Mouse (Mus musculus) common myeloid progenitor, adult 5-6 weeks (primary cell): ENCODE measurements around the gene Mcoln2. TPM values are rescaled to one million over a fixed set of nuclear protein-coding genes. Genes with fewer than 3 reads are reported as not detected.
A peak's percentile ranks its signal among the peaks of the same experiment; 100 is the strongest.

Source experiments
- ATAC-seq: replicated peaks from 2 replicates; pipeline ENCODE4 v1.8.0; 2016; ENCODE audit warnings: low read depth, mild to moderate bottlenecking, moderate TSS enrichment, inconsistent platforms; ENCODE audit not compliant: poor library complexity, severe bottlenecking
- total RNA-seq: library from RNA; stranded (forward); fragments of 200-1000, 187-1606 nt; gene quantifications from 2 replicates; pipeline ENCODE4 v1.2.3, GENCODE M21; 2017

Gene Mcoln2
- total RNA-seq, 1 experiment from 2014 or later = 8.2 TPM

GRCm38 (mm10) chr3:146216561-146216960, 66.9 kb downstream of the Mcoln2 start:
- peak; percentile 49; the same call in 1 of the 2 replicates for ATAC-seq

GRCm38 (mm10) chr3:146220776-146221486, 71.3 kb downstream of the Mcoln2 start, which contains the start of gene Lpar3:
Gene Lpar3, plus strand, starts transcription at chr3:146220963.
- ATAC-seq = peak; percentile 42

GRCm38 (mm10) chr3:146224271-146224670, 74.6 kb downstream of the Mcoln2 start:
- no peak; the same call in 1 of the 2 replicates for ATAC-seq

- no peak for ATAC-seq
Measured at GRCm38 (mm10) chr3:146225061-146225761, 75.6 kb downstream of the Mcoln2 start.

- ATAC-seq = no peak
Measured at GRCm38 (mm10) chr3:146227427-146227826, 77.8 kb downstream of the Mcoln2 start.

- peak; percentile 43 for ATAC-seq
Measured at GRCm38 (mm10) chr3:146228559-146229310, 79.1 kb downstream of the Mcoln2 start.

- no peak for ATAC-seq
Measured at GRCm38 (mm10) chr3:146232708-146233107, 83.1 kb downstream of the Mcoln2 start.

GRCm38 (mm10) chr3:146233741-146234140, 84.1 kb downstream of the Mcoln2 start:
- ATAC-seq = no peak

- ATAC-seq = peak; percentile 47
Measured at GRCm38 (mm10) chr3:146234530-146234929, 84.9 kb downstream of the Mcoln2 start.

GRCm38 (mm10) chr3:146236280-146236679, 86.6 kb downstream of the Mcoln2 start:
- no peak for ATAC-seq

GRCm38 (mm10) chr3:146237676-146238075, 88.0 kb downstream of the Mcoln2 start:
- no peak for ATAC-seq

- ATAC-seq = peak; percentile 25; the same call in 1 of the 2 replicates
Measured at GRCm38 (mm10) chr3:146244630-146245029, 95.0 kb downstream of the Mcoln2 start.

Other genes with a start within 250 kb of the Mcoln2 start
- 50.3 and 52.5 TPM in 2 replicates for gene Bcl10, start 227.0 kb upstream of the Mcoln2 start, total RNA-seq
- 17.0 and 36.4 TPM in 2 replicates for gene 2410004B18Rik, start 211.8 kb upstream of the Mcoln2 start, total RNA-seq
- 11.8 and 14.1 TPM in 2 replicates for gene Syde2, start 162.0 kb upstream of the Mcoln2 start, total RNA-seq
- gene Wdr63, start 41.7 kb upstream of the Mcoln2 start, total RNA-seq = not detected in 2 replicates
- 0.18 and 3.4 TPM in 2 replicates for gene Mcoln3, start 32.4 kb upstream of the Mcoln2 start, total RNA-seq
- gene Lpar3, start 71.1 kb downstream of the Mcoln2 start, total RNA-seq = not detected in 2 replicates